Comparison of ENCODE assay signal across 9 mouse cellular contexts in the genomic region with DNA sequence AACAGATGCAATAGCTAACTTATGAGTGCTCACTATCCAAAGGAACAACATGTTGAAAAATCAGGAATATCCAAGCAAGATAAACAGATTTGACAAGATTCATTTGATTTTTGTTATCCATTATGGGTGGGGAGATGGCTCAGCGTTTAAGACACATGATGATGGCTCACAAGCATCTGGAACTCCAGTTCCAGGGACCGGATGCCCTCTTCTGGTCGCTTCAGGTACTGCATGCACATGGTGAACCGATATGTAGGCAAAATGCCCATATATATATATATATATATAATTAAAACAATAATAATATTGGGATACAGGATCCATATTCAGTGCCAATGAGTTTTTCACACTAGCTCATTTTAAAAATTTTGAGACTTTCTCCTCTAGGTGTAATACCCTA. TPM values are rescaled to one million over a fixed set of nuclear protein-coding genes. Genes with fewer than 3 reads are reported as not detected.
DNase-seq lines count a peak whose midpoint lies in the region; ATAC-seq and TF ChIP-seq lines count a peak whose summit lies in the region.
"Had no signal": no experiment of that assay in that cellular context is flagged by ENCODE, and none has a peak within 500 bp of the region (broad histone marks: within the 10 kb centered on the region; RNA-seq: fewer than 3 reads in every experiment).

No protein-coding gene starts in this region.

- no peaks in the 10 kb centered on the region for H3K27me3 ChIP-seq in kidney, adult 2 months (replicated peaks; ENCODE audit: control insufficient read depth, insufficient read depth, low read length)
- no peaks in the 10 kb centered on the region for H3K27me3 ChIP-seq in Patski
- H3K27me3 ChIP-seq in small intestine, adult 2 months (ENCODE audit: control insufficient read depth, insufficient read depth, low read length) = no peaks in the 10 kb centered on the region

- CTCF ChIA-PET in Patski (lab: Charles Lee) = interaction anchor here (0.9 to 1.7 kb wide), 15 partner anchors 11 to 1643 kb away, joined by 3 to 8 read pairs (median 3); no protein-coding TSS in a partner anchor

- POLR2A ChIA-PET in Patski (lab: Charles Lee) = interaction anchor here (0.7 to 1.3 kb wide), 2 partner anchors 221 to 359 kb away, joined by 3 read pairs; no protein-coding TSS in a partner anchor

- peak; percentile 29 for DNase-seq in kidney, adult 2 months
- no peak for DNase-seq in kidney, adult 11 months
- no peak for DNase-seq in Patski (ENCODE audit: low read depth, low spot score)
- DNase-seq in cerebellum, postnatal 25 days = peak; percentile 61 to 83
- peak; percentile 67 for DNase-seq in left cerebral cortex, postnatal 4 days
- no peak for DNase-seq in yolk sac, embryonic 10.5 days (ENCODE audit: low spot score)

- H3K27ac ChIP-seq in kidney, adult 2 months (ENCODE audit: insufficient read depth, low read depth, low read length) = no peak overlapping the region
- no peak overlapping the region for H3K27ac ChIP-seq in small intestine, adult 2 months (ENCODE audit: insufficient read depth, low read depth, low read length)
- H3K27ac ChIP-seq: limb, embryonic 15.5 days had no signal

- no peaks in the 10 kb centered on the region for H3K36me3 ChIP-seq in kidney, adult 2 months (ENCODE audit: control insufficient read depth, insufficient read depth, low read length)
- H3K36me3 ChIP-seq in small intestine, adult 2 months (ENCODE audit: control insufficient read depth, insufficient read depth, low read length) = no peaks in the 10 kb centered on the region
- H3K36me3 ChIP-seq: limb, embryonic 15.5 days had no signal

- TF ChIP-seq CTCF in kidney, adult 2 months (conservative IDR thresholded peaks at IDR 0.05; ENCODE audit: insufficient read depth, insufficient read length, low read depth, low read length) = peak; percentile 61
- TF ChIP-seq CTCF in Patski (IDR thresholded peaks at IDR 0.05) = peak; percentile 79
- peak; percentile 46; the same call in 1 of the 2 replicates for TF ChIP-seq CTCF in small intestine, adult 2 months (IDR thresholded peaks at IDR 0.05; ENCODE audit: extremely low read depth, insufficient read length, insufficient replicate concordance, low read depth, low read length)

- peak; percentile 55 for ATAC-seq in CD4-positive, CD25-positive, alpha-beta regulatory T cell, adult 4 months
- ATAC-seq in Patski = no peak

- H3K4me3 ChIP-seq in kidney, adult 2 months (ENCODE audit: insufficient read depth, low read depth, low read length) = no peak overlapping the region
- H3K4me3 ChIP-seq in small intestine, adult 2 months (ENCODE audit: low read depth, low read length) = no peak overlapping the region
- H3K4me3 ChIP-seq: limb, embryonic 15.5 days had no signal

- in situ Hi-C loops in Patski (cut with MboI; ENCODE audit: low pct_unique_long_range_greater_than_20kb) = no loop called here

- no peak for TF ChIP-seq POLR2A in kidney, adult 2 months (IDR thresholded peaks at IDR 0.05; ENCODE audit: low read depth, low read length)
- no peak for TF ChIP-seq POLR2A in small intestine, adult 2 months (IDR thresholded peaks at IDR 0.05; ENCODE audit: low read depth, low read length)

- WGBS in kidney, adult 2 months = 19% methylated on average over 4 of the region's 4 CpGs
- WGBS in small intestine, adult 2 months = 11% methylated on average over 4 of the region's 4 CpGs

- H3K4me1 ChIP-seq in kidney, adult 2 months (ENCODE audit: control insufficient read depth, insufficient read depth, low read length) = no peaks in the 10 kb centered on the region
- H3K4me1 ChIP-seq in small intestine, adult 2 months (ENCODE audit: control insufficient read depth, insufficient read depth, insufficient read length, low read length) = no peaks in the 10 kb centered on the region

- intact Hi-C loops in left cerebral cortex, postnatal 4 days (cut with DNase I) = loop anchor here (5.0 kb wide), 1 partner anchor 222 kb away; no protein-coding TSS in a partner anchor

RNA-seq across cellular contexts. Expression of a gene that starts 5.7 kb away (rescaled TPM):
- 3.6 and 4.0 TPM in 2 replicates for polyA plus RNA-seq in kidney, adult 2 months (2012; rRNA removed)
- polyA plus RNA-seq in CD4-positive, CD25-positive, alpha-beta regulatory T cell, adult 4 months (2017; shearing (Covaris generic)) = under 1 TPM; 0.17 to 0.33 TPM
- polyA plus RNA-seq in Patski (2021) = 12.6 TPM
- total RNA-seq in left cerebral cortex, postnatal 4 days (2021) = 1 to 10 TPM; 5.5 to 8.0 TPM
- 0.37 and 0.80 TPM in 2 replicates for polyA plus RNA-seq in small intestine, adult 2 months (2012; rRNA removed)

Comparison
In these comparisons a context has a peak if more than half of its experiments do, and no peak if none do; other contexts are left out.
1. DNase-seq: peak in kidney, adult 2 months (single experiment), cerebellum, postnatal 25 days (2 of 2) and left cerebral cortex, postnatal 4 days (single experiment); none in kidney, adult 11 months (single experiment), Patski (single experiment) and yolk sac, embryonic 10.5 days (single experiment).
2. Peak in every context shown above with its lines, with median percentiles within 50 percentile points of each other: CTCF ChIP-seq.